Mouse (Mus musculus): ENCODE measurements around the gene Cdk6.

- TF ChIP-seq CTCF (IDR thresholded peaks at IDR 0.05; ENCODE audit: control insufficient read depth, insufficient read depth, low read length) (no peak), POLR2A (IDR thresholded peaks at IDR 0.05; ENCODE audit: borderline replicate concordance, control insufficient read depth, low read depth, low read length) (no peak)
Measured at GRCm38 (mm10) chr5:3497505-3497925, 156.2 kb downstream of the Cdk6 start.

Measured in bone marrow, adult 2 months (tissue).